Mouse (Mus musculus): ENCODE measurements around the gene Chst11.

GRCm38 (mm10) chr10:83141434-83141833 lies 156.1 kb downstream of the Chst11 start:
- TF ChIP-seq CTCF (IDR thresholded peaks at IDR 0.05; ENCODE audit: low read depth, low read length), result no peak
- TF ChIP-seq POLR2A (IDR thresholded peaks at IDR 0.05; ENCODE audit: extremely low read depth, insufficient read depth, low read length), result no peak

Data from liver, adult 2 months (tissue).